Comparison of ENCODE assay signal across 17 mouse cellular contexts in genomic region chr13:91175347-91175746, GRCm38 (mm10). TPM values are rescaled to one million over a fixed set of nuclear protein-coding genes. Genes with fewer than 3 reads are reported as not detected.
A peak's percentile ranks its signal among the peaks of the same experiment; 100 is the strongest.
DNase-seq lines count a peak whose midpoint lies in the region.
"Had no signal": no experiment of that assay in that cellular context is flagged by ENCODE, and none has a peak within 500 bp of the region (broad histone marks: within the 10 kb centered on the region; RNA-seq: fewer than 3 reads in every experiment).

No protein-coding gene starts in this region.

- peak; percentile 59 for DNase-seq in left cerebral cortex, postnatal 4 days
- DNase-seq in left cerebral cortex, adult 8-10 months (ENCODE audit: low spot score in 2 of 2), result no peak
- peak; percentile 82 for DNase-seq in cerebellum, adult 11-12 months
- DNase-seq in cerebellum, postnatal 10 days, result peak; percentile 79 to 84
- no peak for DNase-seq in gastrocnemius, adult 8-10 months (ENCODE audit: low spot score in 2 of 2)
- DNase-seq in retina, postnatal 1 day, result no peak
- DNase-seq in testis, postnatal 10 days (ENCODE audit: low spot score), result no peak
- DNase-seq: adrenal gland, adult 8-10 months; gastrocnemius, postnatal 10 days; heart, adult 18-20 months; heart, postnatal 14 days; kidney, postnatal 25 days; layer of hippocampus, postnatal 36 days; liver, embryonic 13.5 days; lung, adult 2 months; lung, postnatal 14 days; right cerebral cortex, postnatal 14 days had no signal

- intact Hi-C loops in left cerebral cortex, postnatal 4 days (cut with DNase I), result no loop called here

RNA-seq across cellular contexts. Expression of gene Atg10, which starts 48.4 kb away (rescaled TPM):
- total RNA-seq in left cerebral cortex, postnatal 4 days (2021), result 1 to 10 TPM; 6.8 to 9.3 TPM
- 10 to 100 TPM; 19.2 to 21.1 (median 19.9) TPM for total RNA-seq in left cerebral cortex, adult 8-10 months (2022)
- total RNA-seq in gastrocnemius, adult 8-10 months (2022), result 10 to 100 TPM in 2 of 4 experiments, 1 to 10 TPM in 2; 8.0 to 13.9 (median 10.9) TPM

Comparison
In these comparisons a context has a peak if more than half of its experiments do, and no peak if none do; other contexts are left out.
1. DNase-seq: peak in left cerebral cortex, postnatal 4 days (single experiment), cerebellum, adult 11-12 months (single experiment) and cerebellum, postnatal 10 days (2 of 2); none in left cerebral cortex, adult 8-10 months (0 of 2), gastrocnemius, adult 8-10 months (0 of 2), retina, postnatal 1 day (single experiment) and testis, postnatal 10 days (single experiment).